Mouse (Mus musculus): ENCODE data around the gene Olfr155. TPM values are rescaled to one million over a fixed set of nuclear protein-coding genes. Genes with fewer than 3 reads are reported as not detected.

Gene Olfr155
- polyA plus RNA-seq (2012; ENCODE audit: insufficient read depth, insufficient read length, missing spikeins): not detected in 2 replicates

- no peak within 1 kb of the TSS for H3K4me3 ChIP-seq (ENCODE audit: insufficient read depth, low read depth, low read length)
- H3K4me1 ChIP-seq (ENCODE audit: control insufficient read depth, insufficient read depth, insufficient read length, low read length): no peaks in the 10 kb centered on the region
- H3K27ac ChIP-seq (replicated peaks; ENCODE audit: low read depth, low read length): no peak within 1 kb of the TSS
These were observed at the start of gene Olfr155 for GRCm38 (mm10) chr4:43851265-43851664. Gene Olfr155 (plus strand): TSS chr4:43851565.

GRCm38 (mm10) chr4:43822896-43823550, 28.3 kb upstream of the Olfr155 start:
- no peaks in the 10 kb centered on the region for H3K4me1 ChIP-seq (ENCODE audit: control insufficient read depth, insufficient read depth, insufficient read length, low read length)
- H3K4me3 ChIP-seq (ENCODE audit: insufficient read depth, low read depth, low read length): no peak overlapping the region
- H3K27ac ChIP-seq (replicated peaks; ENCODE audit: low read depth, low read length): no peak overlapping the region

- Histone ChIP-seq H3K4me1 (ENCODE audit: control insufficient read depth, insufficient read depth, insufficient read length, low read length) (no peaks in the 10 kb centered on the region), H3K4me3 (ENCODE audit: insufficient read depth, low read depth, low read length) (no peak within 1 kb of the TSS), H3K27ac (replicated peaks; ENCODE audit: low read depth, low read length) (no peak within 1 kb of the TSS)
These were observed 27.5 kb upstream of the Olfr155 start, which contains the start of gene Olfr156 for GRCm38 (mm10) chr4:43823845-43824337. Gene Olfr156 (minus strand): TSS chr4:43823895.

- Histone ChIP-seq H3K27ac (replicated peaks; ENCODE audit: low read depth, low read length) (no peak overlapping the region), H3K4me3 (ENCODE audit: insufficient read depth, low read depth, low read length) (no peak overlapping the region), H3K4me1 (ENCODE audit: control insufficient read depth, insufficient read depth, insufficient read length, low read length) (no peaks in the 10 kb centered on the region)
These were observed 22.6 kb upstream of the Olfr155 start for GRCm38 (mm10) chr4:43828806-43829205.

GRCm38 (mm10) chr4:43832031-43832430, 19.3 kb upstream of the Olfr155 start:
- Histone ChIP-seq H3K4me3 (ENCODE audit: insufficient read depth, low read depth, low read length) (no peak overlapping the region), H3K4me1 (ENCODE audit: control insufficient read depth, insufficient read depth, insufficient read length, low read length) (no peaks in the 10 kb centered on the region), H3K27ac (replicated peaks; ENCODE audit: low read depth, low read length) (no peak overlapping the region)

- Histone ChIP-seq H3K4me3 (ENCODE audit: insufficient read depth, low read depth, low read length) (no peak overlapping the region), H3K27ac (replicated peaks; ENCODE audit: low read depth, low read length) (no peak overlapping the region), H3K4me1 (ENCODE audit: control insufficient read depth, insufficient read depth, insufficient read length, low read length) (peaks cover 5% of the 10 kb centered on the region; the same call in 1 of the 2 replicates)
These were observed 17.6 kb upstream of the Olfr155 start for GRCm38 (mm10) chr4:43833752-43834151.

GRCm38 (mm10) chr4:43834749-43835148, 16.6 kb upstream of the Olfr155 start:
- peaks cover 8% of the 10 kb centered on the region; the same call in 1 of the 2 replicates for H3K4me1 ChIP-seq (ENCODE audit: control insufficient read depth, insufficient read depth, insufficient read length, low read length)
- no peak overlapping the region for H3K27ac ChIP-seq (replicated peaks; ENCODE audit: low read depth, low read length)
- no peak overlapping the region for H3K4me3 ChIP-seq (ENCODE audit: insufficient read depth, low read depth, low read length)

- H3K4me3 ChIP-seq (ENCODE audit: insufficient read depth, low read depth, low read length): no peak overlapping the region
- H3K27ac ChIP-seq (replicated peaks; ENCODE audit: low read depth, low read length): no peak overlapping the region
- peaks cover 8% of the 10 kb centered on the region; the same call in 1 of the 2 replicates for H3K4me1 ChIP-seq (ENCODE audit: control insufficient read depth, insufficient read depth, insufficient read length, low read length)
These were observed 13.0 kb upstream of the Olfr155 start for GRCm38 (mm10) chr4:43838326-43838725.

GRCm38 (mm10) chr4:43840101-43840500, 11.3 kb upstream of the Olfr155 start, which contains the start of gene Olfr157:
Gene Olfr157 (minus strand): TSS chr4:43840201.
- no peak within 1 kb of the TSS for H3K27ac ChIP-seq (replicated peaks; ENCODE audit: low read depth, low read length)
- H3K4me3 ChIP-seq (ENCODE audit: insufficient read depth, low read depth, low read length): no peak within 1 kb of the TSS
- H3K4me1 ChIP-seq (ENCODE audit: control insufficient read depth, insufficient read depth, insufficient read length, low read length): peaks cover 8% of the 10 kb centered on the region; the same call in 1 of the 2 replicates

GRCm38 (mm10) chr4:43854101-43854500, 2.7 kb downstream of the Olfr155 start:
- Histone ChIP-seq H3K27ac (replicated peaks; ENCODE audit: low read depth, low read length) (no peak overlapping the region), H3K4me3 (ENCODE audit: insufficient read depth, low read depth, low read length) (no peak overlapping the region), H3K4me1 (ENCODE audit: control insufficient read depth, insufficient read depth, insufficient read length, low read length) (no peaks in the 10 kb centered on the region)

GRCm38 (mm10) chr4:43859886-43860285, 8.5 kb downstream of the Olfr155 start:
- no peaks in the 10 kb centered on the region for H3K4me1 ChIP-seq (ENCODE audit: control insufficient read depth, insufficient read depth, insufficient read length, low read length)
- no peak overlapping the region for H3K27ac ChIP-seq (replicated peaks; ENCODE audit: low read depth, low read length)
- no peak overlapping the region for H3K4me3 ChIP-seq (ENCODE audit: insufficient read depth, low read depth, low read length)

GRCm38 (mm10) chr4:43860744-43861519, 9.6 kb downstream of the Olfr155 start:
- no peak overlapping the region for H3K4me3 ChIP-seq (ENCODE audit: insufficient read depth, low read depth, low read length)
- no peaks in the 10 kb centered on the region for H3K4me1 ChIP-seq (ENCODE audit: control insufficient read depth, insufficient read depth, insufficient read length, low read length)
- H3K27ac ChIP-seq (replicated peaks; ENCODE audit: low read depth, low read length): no peak overlapping the region

GRCm38 (mm10) chr4:43863298-43863697, 11.9 kb downstream of the Olfr155 start:
- Histone ChIP-seq H3K4me3 (ENCODE audit: insufficient read depth, low read depth, low read length) (no peak overlapping the region), H3K4me1 (ENCODE audit: control insufficient read depth, insufficient read depth, insufficient read length, low read length) (no peaks in the 10 kb centered on the region), H3K27ac (replicated peaks; ENCODE audit: low read depth, low read length) (no peak overlapping the region)

GRCm38 (mm10) chr4:43869821-43870220, 18.5 kb downstream of the Olfr155 start:
- Histone ChIP-seq H3K4me3 (ENCODE audit: insufficient read depth, low read depth, low read length) (no peak overlapping the region), H3K4me1 (ENCODE audit: control insufficient read depth, insufficient read depth, insufficient read length, low read length) (no peaks in the 10 kb centered on the region), H3K27ac (replicated peaks; ENCODE audit: low read depth, low read length) (no peak overlapping the region)

- H3K27ac ChIP-seq (replicated peaks; ENCODE audit: low read depth, low read length): no peak overlapping the region
- no peaks in the 10 kb centered on the region; the same call in 1 of the 2 replicates for H3K4me1 ChIP-seq (ENCODE audit: control insufficient read depth, insufficient read depth, insufficient read length, low read length)
- no peak overlapping the region for H3K4me3 ChIP-seq (ENCODE audit: insufficient read depth, low read depth, low read length)
These were observed 23.1 kb downstream of the Olfr155 start for GRCm38 (mm10) chr4:43874501-43874900.

Measured in brown adipose tissue, adult 24 weeks (tissue).